Mouse (Mus musculus): Measurements from ENCODE around the gene Rft1.
A peak's percentile ranks its signal among the peaks of the same experiment; 100 is the strongest.

Gene Rft1

GRCm38 (mm10) chr14:30653943-30654659 lies at the start of gene Rft1:
Gene Rft1 (plus strand): TSS chr14:30654360.
- peak; percentile 96 to 97 for DNase-seq (ENCODE audit: low spot score in 2 of 2)

GRCm38 (mm10) chr14:30606817-30607216 lies 47.3 kb upstream of the Rft1 start:
- no peak for DNase-seq (ENCODE audit: low spot score in 2 of 2)

GRCm38 (mm10) chr14:30607696-30608095 lies 46.5 kb upstream of the Rft1 start:
- DNase-seq (ENCODE audit: low spot score in 2 of 2) = no peak

GRCm38 (mm10) chr14:30608176-30608575 lies 46.0 kb upstream of the Rft1 start:
- DNase-seq (ENCODE audit: low spot score in 2 of 2) = no peak

- no peak for DNase-seq (ENCODE audit: low spot score in 2 of 2)
Observed at GRCm38 (mm10) chr14:30609499-30609898, 44.7 kb upstream of the Rft1 start.

GRCm38 (mm10) chr14:30610304-30610703 lies 43.9 kb upstream of the Rft1 start:
- DNase-seq (ENCODE audit: low spot score in 2 of 2) = no peak

- no peak for DNase-seq (ENCODE audit: low spot score in 2 of 2)
Observed at GRCm38 (mm10) chr14:30610940-30611339, 43.2 kb upstream of the Rft1 start.

- DNase-seq (ENCODE audit: low spot score in 2 of 2) = peak; percentile 50 to 69
Observed at GRCm38 (mm10) chr14:30612523-30612922, 41.6 kb upstream of the Rft1 start.

GRCm38 (mm10) chr14:30612962-30613715 lies 41.0 kb upstream of the Rft1 start:
- DNase-seq (ENCODE audit: low spot score in 2 of 2) = no peak

GRCm38 (mm10) chr14:30616751-30617150 lies 37.4 kb upstream of the Rft1 start:
- DNase-seq (ENCODE audit: low spot score in 2 of 2) = no peak

- no peak for DNase-seq (ENCODE audit: low spot score in 2 of 2)
Observed at GRCm38 (mm10) chr14:30618746-30619275, 35.3 kb upstream of the Rft1 start.

- peak in 1 of 2 experiments; percentile 51 for DNase-seq (ENCODE audit: low spot score in 2 of 2)
Observed at GRCm38 (mm10) chr14:30619982-30620578, 34.1 kb upstream of the Rft1 start.

GRCm38 (mm10) chr14:30622130-30622529 lies 32.0 kb upstream of the Rft1 start:
- no peak for DNase-seq (ENCODE audit: low spot score in 2 of 2)

GRCm38 (mm10) chr14:30622556-30622955 lies 31.6 kb upstream of the Rft1 start:
- DNase-seq (ENCODE audit: low spot score in 2 of 2) = no peak

GRCm38 (mm10) chr14:30624277-30624721 lies 29.9 kb upstream of the Rft1 start:
- DNase-seq (ENCODE audit: low spot score in 2 of 2) = no peak

- DNase-seq (ENCODE audit: low spot score in 2 of 2) = peak; percentile 47 to 49
Observed at GRCm38 (mm10) chr14:30625131-30625807, 28.9 kb upstream of the Rft1 start.

- DNase-seq (ENCODE audit: low spot score in 2 of 2) = peak; percentile 84 to 85
Observed at GRCm38 (mm10) chr14:30625856-30626726, 28.1 kb upstream of the Rft1 start, which contains the start of gene Prkcd. Gene Prkcd (minus strand): TSS chr14:30626210.

- peak in 1 of 2 experiments; percentile 43 for DNase-seq (ENCODE audit: low spot score in 2 of 2)
Observed at GRCm38 (mm10) chr14:30626756-30627742, 27.1 kb upstream of the Rft1 start.

- no peak for DNase-seq (ENCODE audit: low spot score in 2 of 2)
Observed at GRCm38 (mm10) chr14:30628235-30628634, 25.9 kb upstream of the Rft1 start.
